Mouse (Mus musculus): Measurements from ENCODE around the gene Ebf1. TPM values are rescaled to one million over a fixed set of nuclear protein-coding genes. Genes with fewer than 3 reads are reported as not detected.
A peak's percentile ranks its signal among the peaks of the same experiment; 100 is the strongest.

The Ebf1 gene
- polyA plus RNA-seq, 1 experiment from 2014 or later = 13.3 TPM

DNA sequence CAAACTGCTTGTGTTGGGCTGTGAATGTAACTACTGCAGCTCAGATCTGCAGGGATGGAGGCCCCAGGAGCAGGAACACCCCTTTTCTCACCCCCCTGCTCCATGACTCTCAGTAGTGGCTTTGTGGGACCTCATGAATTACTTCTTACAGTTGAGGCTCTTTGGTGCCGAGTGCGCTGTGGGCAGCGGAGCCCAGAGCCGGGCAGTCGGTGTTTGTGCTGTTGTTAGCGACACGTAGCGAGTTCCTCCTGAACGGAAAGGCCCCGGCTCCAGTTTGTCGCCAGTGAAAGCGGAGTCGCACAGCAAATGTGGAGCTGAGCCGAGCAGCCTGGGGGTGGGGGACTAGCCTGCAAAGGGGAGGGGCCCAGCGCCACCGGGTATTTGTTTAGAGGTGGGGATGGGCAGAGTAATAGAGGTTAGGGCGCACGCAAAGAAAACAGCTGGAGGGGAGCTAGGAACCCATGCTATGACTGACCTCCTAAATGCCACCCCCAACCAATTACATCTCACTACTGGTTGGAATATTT lies 48.1 kb downstream of the Ebf1 start:
- ATAC-seq (ENCODE audit: insufficient number of reproducible peaks, insufficient read depth, low FRiP score, low read depth) = 0 out of 2 replicates have a peak, but pooled peaks have one; percentile 23
- H3K4me3 ChIP-seq (ENCODE audit: low read depth, low read length) = peak overlapping the region; percentile 15; the same call in 1 of the 2 replicates
- 0 out of 2 replicates have a peak overlapping the region, but pooled peaks have one; percentile 10 for H3K9ac ChIP-seq (replicated peaks; ENCODE audit: low read depth, low read length)
- H3K4me1 ChIP-seq (ENCODE audit: control insufficient read depth, insufficient read depth, low read length) = peaks cover 6% of the 10 kb centered on the region; the same call in 1 of the 2 replicates
- no peaks in the 10 kb centered on the region for H3K9me3 ChIP-seq (ENCODE audit: control insufficient read depth, low read depth, low read length)
- H3K36me3 ChIP-seq (ENCODE audit: control insufficient read depth, insufficient read depth, low read length) = no peaks in the 10 kb centered on the region
- no peak overlapping the region for H3K27ac ChIP-seq (ENCODE audit: low read length)
- H3K4me2 ChIP-seq (replicated peaks; ENCODE audit: low read depth, low read length) = peak overlapping the region; percentile 39
- no peaks in the 10 kb centered on the region for H3K27me3 ChIP-seq (ENCODE audit: control insufficient read depth, insufficient read depth, low read length)
- 13% methylated on average over 18 of the region's 18 CpGs for WGBS

GRCm38 (mm10) chr11:44665741-44666531 lies 48.8 kb downstream of the Ebf1 start:
- H3K9ac ChIP-seq (replicated peaks; ENCODE audit: low read depth, low read length) = no peak overlapping the region
- 49% methylated on average over 7 of the region's 7 CpGs for WGBS
- H3K4me2 ChIP-seq (replicated peaks; ENCODE audit: low read depth, low read length) = no peak overlapping the region; the same call in 1 of the 2 replicates
- H3K36me3 ChIP-seq (ENCODE audit: control insufficient read depth, insufficient read depth, low read length) = no peaks in the 10 kb centered on the region
- no peak for ATAC-seq (ENCODE audit: insufficient number of reproducible peaks, insufficient read depth, low FRiP score, low read depth)
- H3K27me3 ChIP-seq (ENCODE audit: control insufficient read depth, insufficient read depth, low read length) = no peaks in the 10 kb centered on the region
- peaks cover 9% of the 10 kb centered on the region; the same call in 1 of the 2 replicates for H3K4me1 ChIP-seq (ENCODE audit: control insufficient read depth, insufficient read depth, low read length)
- no peak overlapping the region for H3K27ac ChIP-seq (ENCODE audit: low read length)
- no peaks in the 10 kb centered on the region for H3K9me3 ChIP-seq (ENCODE audit: control insufficient read depth, low read depth, low read length)
- no peak overlapping the region; the same call in 1 of the 2 replicates for H3K4me3 ChIP-seq (ENCODE audit: low read depth, low read length)

DNA sequence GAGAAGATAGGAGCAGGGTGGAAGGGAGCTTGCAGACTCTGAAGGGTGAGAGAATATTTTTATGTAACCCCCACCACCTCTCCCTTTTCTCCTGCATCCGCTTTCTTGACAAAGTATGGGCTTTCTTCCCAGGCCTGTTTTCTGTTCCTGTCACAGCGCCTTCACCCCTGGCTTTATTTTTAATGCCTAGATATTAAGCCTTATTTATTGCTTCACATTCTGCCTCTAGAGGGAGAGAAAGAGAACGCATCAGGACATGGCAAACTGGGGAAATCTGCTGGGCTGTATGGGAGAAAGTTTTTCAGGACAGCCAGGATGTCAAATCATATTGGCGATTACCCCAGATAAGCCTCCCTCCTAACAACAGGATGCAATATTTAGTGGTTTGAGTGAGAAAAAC lies 49.6 kb downstream of the Ebf1 start:
- Histone ChIP-seq H3K27ac (ENCODE audit: low read length) (no peak overlapping the region), H3K9me3 (ENCODE audit: control insufficient read depth, low read depth, low read length) (no peaks in the 10 kb centered on the region), H3K4me3 (ENCODE audit: low read depth, low read length) (no peak overlapping the region), H3K4me2 (replicated peaks; ENCODE audit: low read depth, low read length) (no peak overlapping the region), H3K36me3 (ENCODE audit: control insufficient read depth, insufficient read depth, low read length) (no peaks in the 10 kb centered on the region), H3K27me3 (ENCODE audit: control insufficient read depth, insufficient read depth, low read length) (no peaks in the 10 kb centered on the region), H3K4me1 (ENCODE audit: control insufficient read depth, insufficient read depth, low read length) (peaks cover 9% of the 10 kb centered on the region; the same call in 1 of the 2 replicates), H3K9ac (replicated peaks; ENCODE audit: low read depth, low read length) (no peak overlapping the region)
- no peak for ATAC-seq (ENCODE audit: insufficient number of reproducible peaks, insufficient read depth, low FRiP score, low read depth)
- WGBS = 36% methylated on average over 4 of the region's 4 CpGs

GRCm38 (mm10) chr11:44681306-44681705 lies 64.2 kb downstream of the Ebf1 start:
- H3K36me3 ChIP-seq (ENCODE audit: control insufficient read depth, insufficient read depth, low read length) = no peaks in the 10 kb centered on the region
- no peak overlapping the region for H3K4me3 ChIP-seq (ENCODE audit: low read depth, low read length)
- no peak overlapping the region for H3K9ac ChIP-seq (replicated peaks; ENCODE audit: low read depth, low read length)
- ATAC-seq (ENCODE audit: insufficient number of reproducible peaks, insufficient read depth, low FRiP score, low read depth) = no peak
- no peaks in the 10 kb centered on the region for H3K9me3 ChIP-seq (ENCODE audit: control insufficient read depth, low read depth, low read length)
- 85% methylated on average over 2 of the region's 2 CpGs for WGBS
- H3K4me2 ChIP-seq (replicated peaks; ENCODE audit: low read depth, low read length) = no peak overlapping the region
- H3K27ac ChIP-seq (ENCODE audit: low read length) = no peak overlapping the region
- 0 out of 2 replicates have a peak, but pooled peaks cover 11% of the 10 kb centered on the region for H3K4me1 ChIP-seq (ENCODE audit: control insufficient read depth, insufficient read depth, low read length)
- H3K27me3 ChIP-seq (ENCODE audit: control insufficient read depth, insufficient read depth, low read length) = no peaks in the 10 kb centered on the region

DNA sequence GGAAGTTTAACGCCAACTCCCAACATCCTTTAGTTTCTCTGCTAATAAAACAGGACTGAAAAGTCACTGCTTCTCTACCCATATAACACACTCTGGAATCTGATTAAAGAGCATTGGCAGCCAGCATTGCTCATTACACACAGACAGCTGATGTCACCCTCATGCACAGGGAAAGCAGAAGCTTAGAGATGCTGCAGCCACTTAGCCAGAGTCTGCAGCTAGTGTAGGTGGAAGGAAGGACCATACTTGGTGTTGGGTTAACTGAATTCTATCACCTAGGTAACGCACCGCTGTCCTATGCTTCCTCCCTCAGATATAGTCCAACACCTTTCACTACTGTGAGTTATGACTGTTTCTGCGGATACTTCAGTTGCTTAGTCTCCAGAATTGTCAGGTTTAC lies 64.9 kb downstream of the Ebf1 start:
- Histone ChIP-seq H3K9ac (replicated peaks; ENCODE audit: low read depth, low read length) (no peak overlapping the region), H3K4me2 (replicated peaks; ENCODE audit: low read depth, low read length) (no peak overlapping the region), H3K27me3 (ENCODE audit: control insufficient read depth, insufficient read depth, low read length) (no peaks in the 10 kb centered on the region), H3K36me3 (ENCODE audit: control insufficient read depth, insufficient read depth, low read length) (no peaks in the 10 kb centered on the region), H3K4me1 (ENCODE audit: control insufficient read depth, insufficient read depth, low read length) (0 out of 2 replicates have a peak, but pooled peaks cover 11% of the 10 kb centered on the region), H3K9me3 (ENCODE audit: control insufficient read depth, low read depth, low read length) (no peaks in the 10 kb centered on the region), H3K4me3 (ENCODE audit: low read depth, low read length) (no peak overlapping the region), H3K27ac (ENCODE audit: low read length) (no peak overlapping the region)
- 89% methylated on average over 4 of the region's 4 CpGs for WGBS
- no peak for ATAC-seq (ENCODE audit: insufficient number of reproducible peaks, insufficient read depth, low FRiP score, low read depth)

- H3K27me3 ChIP-seq (ENCODE audit: control insufficient read depth, insufficient read depth, low read length) = no peaks in the 10 kb centered on the region
- H3K27ac ChIP-seq (ENCODE audit: low read length) = no peak overlapping the region
- no peaks in the 10 kb centered on the region for H3K9me3 ChIP-seq (ENCODE audit: control insufficient read depth, low read depth, low read length)
- no peak for ATAC-seq (ENCODE audit: insufficient number of reproducible peaks, insufficient read depth, low FRiP score, low read depth)
- no peak overlapping the region for H3K9ac ChIP-seq (replicated peaks; ENCODE audit: low read depth, low read length)
- WGBS = 32% methylated on average over 18 of the region's 18 CpGs
- H3K4me2 ChIP-seq (replicated peaks; ENCODE audit: low read depth, low read length) = no peak overlapping the region; the same call in 1 of the 2 replicates
- H3K36me3 ChIP-seq (ENCODE audit: control insufficient read depth, insufficient read depth, low read length) = no peaks in the 10 kb centered on the region
- H3K4me1 ChIP-seq (ENCODE audit: control insufficient read depth, insufficient read depth, low read length) = 0 out of 2 replicates have a peak, but pooled peaks cover 11% of the 10 kb centered on the region
- no peak overlapping the region for H3K4me3 ChIP-seq (ENCODE audit: low read depth, low read length)
Observed at GRCm38 (mm10) chr11:44682703-44683539, 65.8 kb downstream of the Ebf1 start.

DNA sequence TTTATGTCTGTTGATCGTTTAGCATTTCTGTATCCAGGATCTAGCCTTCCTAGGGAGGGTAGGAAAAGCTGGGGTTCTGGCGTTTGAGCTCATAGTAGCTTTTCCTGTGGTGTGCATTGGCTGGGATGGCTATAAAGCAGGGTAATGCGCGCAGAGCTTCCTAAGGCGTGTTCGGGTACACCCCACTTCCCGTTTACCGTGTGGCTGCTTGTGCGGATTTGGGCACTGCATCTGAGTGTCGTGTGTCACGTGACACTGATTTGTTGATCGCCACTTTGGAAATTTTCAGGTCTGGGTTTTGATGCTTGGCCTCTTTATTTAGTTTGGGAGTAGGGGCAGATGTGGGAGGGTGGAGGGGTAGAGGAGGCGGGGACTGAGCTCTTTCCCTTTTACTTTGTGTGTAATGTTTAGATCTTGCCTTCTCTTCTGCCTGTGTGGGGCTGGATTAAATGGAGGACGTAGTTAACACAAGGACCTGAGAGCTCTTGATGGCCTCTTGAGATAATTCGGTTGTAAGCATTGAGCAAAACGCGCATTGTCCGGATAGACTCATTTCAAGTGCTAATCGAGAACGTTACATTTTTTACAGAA lies 67.5 kb downstream of the Ebf1 start:
- Histone ChIP-seq H3K36me3 (ENCODE audit: control insufficient read depth, insufficient read depth, low read length) (no peaks in the 10 kb centered on the region), H3K4me1 (ENCODE audit: control insufficient read depth, insufficient read depth, low read length) (0 out of 2 replicates have a peak, but pooled peaks cover 11% of the 10 kb centered on the region)
- ATAC-seq (ENCODE audit: insufficient number of reproducible peaks, insufficient read depth, low FRiP score, low read depth) = no peak

GRCm38 (mm10) chr11:44685129-44685528 lies 68.0 kb downstream of the Ebf1 start:
- no peak overlapping the region for H3K4me3 ChIP-seq (ENCODE audit: low read depth, low read length)
- no peaks in the 10 kb centered on the region for H3K36me3 ChIP-seq (ENCODE audit: control insufficient read depth, insufficient read depth, low read length)
- 51% methylated on average over 3 of the region's 3 CpGs for WGBS
- 0 out of 2 replicates have a peak, but pooled peaks cover 11% of the 10 kb centered on the region for H3K4me1 ChIP-seq (ENCODE audit: control insufficient read depth, insufficient read depth, low read length)
- H3K27me3 ChIP-seq (ENCODE audit: control insufficient read depth, insufficient read depth, low read length) = no peaks in the 10 kb centered on the region
- no peak for ATAC-seq (ENCODE audit: insufficient number of reproducible peaks, insufficient read depth, low FRiP score, low read depth)
- no peaks in the 10 kb centered on the region for H3K9me3 ChIP-seq (ENCODE audit: control insufficient read depth, low read depth, low read length)
- 0 out of 2 replicates have a peak overlapping the region, but pooled peaks have one; percentile 28 for H3K4me2 ChIP-seq (replicated peaks; ENCODE audit: low read depth, low read length)
- H3K27ac ChIP-seq (ENCODE audit: low read length) = peak overlapping the region; percentile 48; the same call in 1 of the 2 replicates
- no peak overlapping the region for H3K9ac ChIP-seq (replicated peaks; ENCODE audit: low read depth, low read length)

More for the DNA sequence above, 67.5 kb downstream of the Ebf1 start:
- 46% methylated on average over 20 of the region's 20 CpGs for WGBS
- Histone ChIP-seq H3K9me3 (ENCODE audit: control insufficient read depth, low read depth, low read length) (no peaks in the 10 kb centered on the region), H3K27me3 (ENCODE audit: control insufficient read depth, insufficient read depth, low read length) (no peaks in the 10 kb centered on the region), H3K9ac (replicated peaks; ENCODE audit: low read depth, low read length) (no peak overlapping the region), H3K4me3 (ENCODE audit: low read depth, low read length) (no peak overlapping the region), H3K27ac (ENCODE audit: low read length) (0 out of 2 replicates have a peak overlapping the region, but pooled peaks have one; percentile 55), H3K4me2 (replicated peaks; ENCODE audit: low read depth, low read length) (0 out of 2 replicates have a peak overlapping the region, but pooled peaks have one; percentile 0)
